Mouse (Mus musculus) myocyte (in vitro differentiated cells): ENCODE results near the gene Tcl1b5.

Experiments
- E2F4 ChIP-seq: IDR thresholded peaks from one replicate; pipeline ENCODE4 v1.6.1; 2011; ENCODE audit warnings: mild to moderate bottlenecking, control low read depth, moderate library complexity; ENCODE audit not compliant: insufficient read depth
- MAX ChIP-seq: IDR thresholded peaks from one replicate; pipeline ENCODE4 v1.6.1; 2011; ENCODE audit warnings: low read depth, mild to moderate bottlenecking, control low read depth
- POLR2A ChIP-seq: IDR thresholded peaks from one replicate; pipeline ENCODE4 v1.6.1; 2011; ENCODE audit warnings: low read depth, mild to moderate bottlenecking, control low read depth, moderate library complexity; ENCODE audit not compliant: insufficient read length
- USF1 ChIP-seq: IDR thresholded peaks from one replicate; pipeline ENCODE4 v1.6.1; 2011; ENCODE audit warnings: low read depth, mild to moderate bottlenecking, control low read depth, moderate library complexity

DNA sequence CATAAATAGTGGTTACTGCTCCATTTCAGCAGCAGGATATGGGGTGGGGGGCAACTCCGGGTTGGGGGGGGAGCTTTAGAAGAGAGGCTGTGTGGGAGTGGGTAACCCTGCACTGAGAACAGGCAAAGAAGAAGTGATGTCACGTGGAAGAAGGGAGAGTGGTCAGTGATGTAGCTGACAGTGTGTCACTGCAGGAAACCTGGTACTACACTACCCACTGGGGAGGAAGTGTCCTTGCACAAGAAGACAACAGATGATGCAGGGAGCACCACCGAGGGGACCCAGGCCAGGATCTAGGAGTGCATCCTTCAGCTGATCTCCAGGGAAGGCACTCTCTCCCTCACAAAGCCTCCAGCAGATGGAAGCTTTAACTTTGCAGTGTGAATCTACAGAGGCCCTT lies 9.4 kb upstream of the Tcl1b5 start:
- no peak for TF ChIP-seq MAX
- no peak for TF ChIP-seq POLR2A
- no peak for TF ChIP-seq E2F4
- TF ChIP-seq USF1, result no peak
